Mouse (Mus musculus) brain, embryonic 14.5 days (tissue): ENCODE results near the gene Nenf. TPM values are rescaled to one million over a fixed set of nuclear protein-coding genes. Genes with fewer than 3 reads are reported as not detected.

Source experiments
- DNase-seq: peaks from one replicate; pipeline ENCODE4 v3.0.0-alpha.2; 2011; ENCODE audit warnings: low read depth
- CTCF ChIP-seq: fragments of 200-500 bp; IDR thresholded peaks from 2 replicates; pipeline ENCODE4 v1.5.1; 2012; ENCODE audit warnings: inconsistent platforms, mild to moderate bottlenecking, moderate library complexity, borderline replicate concordance; ENCODE audit not compliant: insufficient read depth, insufficient read length; ENCODE audit errors: extremely low read depth
- POLR2A ChIP-seq: fragments of 200-500 bp; IDR thresholded peaks from 2 replicates; pipeline ENCODE4 v1.6.1; 2012; ENCODE audit warnings: mild to moderate bottlenecking, inconsistent platforms, borderline replicate concordance; ENCODE audit not compliant: poor library complexity, insufficient read depth, insufficient read length, severe bottlenecking; ENCODE audit errors: extremely low read depth
- polyA plus RNA-seq: library from polyadenylated mRNA; depleted of rRNA; stranded (reverse); fragments of >200 nt; gene quantifications from 2 replicates; pipeline ENCODE4 v1.2.3, GENCODE M21; 2012

Gene Nenf
- polyA plus RNA-seq, 1 experiment, result 118 TPM

- TF ChIP-seq CTCF, result no peak
- TF ChIP-seq POLR2A, result no peak
- no peak for DNase-seq
Measured at GRCm38 (mm10) chr1:191330356-191330755, 12.4 kb upstream of the Nenf start.

- peak; percentile 38 for DNase-seq
- TF ChIP-seq POLR2A (no peak), CTCF (no peak)
Measured at GRCm38 (mm10) chr1:191328019-191328441, 10.0 kb upstream of the Nenf start.

- TF ChIP-seq CTCF, result no peak
- TF ChIP-seq POLR2A, result no peak
- no peak for DNase-seq
Measured at GRCm38 (mm10) chr1:191327258-191327657, 9.3 kb upstream of the Nenf start.

- no peak for TF ChIP-seq CTCF
- peak; percentile 74 for DNase-seq
Measured at GRCm38 (mm10) chr1:191326233-191326882, 8.4 kb upstream of the Nenf start.

- DNase-seq, result peak; percentile 99
- TF ChIP-seq CTCF, result no peak
- TF ChIP-seq POLR2A, result peak; percentile 75; the same call in 1 of the 2 replicates
Measured at GRCm38 (mm10) chr1:191325726-191326232, 7.8 kb upstream of the Nenf start, which contains the start of gene Tmem206. Gene Tmem206 (plus strand): TSS chr1:191325912.

GRCm38 (mm10) chr1:191324733-191325590 is 7.0 kb upstream of the Nenf start:
- TF ChIP-seq POLR2A (no peak), CTCF (no peak)
- no peak for DNase-seq

- no peak for DNase-seq
- TF ChIP-seq POLR2A (no peak), CTCF (no peak)
Measured at GRCm38 (mm10) chr1:191323381-191323780, 5.4 kb upstream of the Nenf start.

- TF ChIP-seq CTCF (no peak), POLR2A (no peak)
- no peak for DNase-seq
Measured at GRCm38 (mm10) chr1:191318686-191319085, 692 bp upstream of the Nenf start.

- TF ChIP-seq CTCF (no peak), POLR2A (no peak)
- no peak for DNase-seq
Measured at GRCm38 (mm10) chr1:191316818-191317217, 1.2 kb downstream of the Nenf start.

GRCm38 (mm10) chr1:191313926-191314325 is 4.1 kb downstream of the Nenf start:
- TF ChIP-seq POLR2A (no peak), CTCF (no peak)
- no peak for DNase-seq

GRCm38 (mm10) chr1:191313158-191313557 is 4.8 kb downstream of the Nenf start:
- no peak for DNase-seq
- TF ChIP-seq POLR2A (no peak), CTCF (no peak)

GRCm38 (mm10) chr1:191312513-191312941 is 5.5 kb downstream of the Nenf start:
- TF ChIP-seq POLR2A, result no peak
- peak; percentile 97 for TF ChIP-seq CTCF
- peak; percentile 87 for DNase-seq

GRCm38 (mm10) chr1:191311296-191311898 is 6.6 kb downstream of the Nenf start:
- TF ChIP-seq CTCF, result no peak
- no peak for DNase-seq
